16 mouse cellular contexts compared by ENCODE assay signal in genomic region chr4:9147732-9148131, GRCm38 (mm10).
A peak's percentile ranks its signal among the peaks of the same experiment; 100 is the strongest.
DNase-seq lines count a peak whose midpoint lies in the region; ATAC-seq and TF ChIP-seq lines count a peak whose summit lies in the region.
"Had no signal": no experiment of that assay in that cellular context is flagged by ENCODE, and none has a peak within 500 bp of the region (broad histone marks: within the 10 kb centered on the region; RNA-seq: fewer than 3 reads in every experiment).

No protein-coding gene starts in this region.

- no peak overlapping the region for H3K27ac ChIP-seq in forebrain, postnatal 0 days (ENCODE audit: low read depth, low read length)
- no peak overlapping the region for H3K27ac ChIP-seq in forebrain, embryonic 11.5 days (ENCODE audit: low read depth, low read length)
- H3K27ac ChIP-seq in embryonic facial prominence, embryonic 15.5 days (replicated peaks) = no peak overlapping the region
- H3K27ac ChIP-seq in limb, embryonic 14.5 days (replicated peaks; ENCODE audit: low read depth, low read length) = no peak overlapping the region
- H3K27ac ChIP-seq: embryonic facial prominence, embryonic 12.5 days; forebrain, embryonic 15.5 days; neural tube, embryonic 12.5 days had no signal

- no peaks in the 10 kb centered on the region for H3K27me3 ChIP-seq in forebrain, postnatal 0 days (ENCODE audit: insufficient read depth, low read length)
- no peaks in the 10 kb centered on the region for H3K27me3 ChIP-seq in forebrain, embryonic 11.5 days (ENCODE audit: control insufficient read depth, insufficient read depth, low read length)
- H3K27me3 ChIP-seq in embryonic facial prominence, embryonic 15.5 days = no peaks in the 10 kb centered on the region
- H3K27me3 ChIP-seq in limb, embryonic 14.5 days (ENCODE audit: control insufficient read depth, insufficient read depth, low read length) = no peaks in the 10 kb centered on the region
- H3K27me3 ChIP-seq: embryonic facial prominence, embryonic 12.5 days; forebrain, embryonic 15.5 days; neural tube, embryonic 12.5 days had no signal

- H3K9ac ChIP-seq in forebrain, postnatal 0 days = no peak overlapping the region
- no peak overlapping the region for H3K9ac ChIP-seq in forebrain, embryonic 11.5 days (ENCODE audit: low read length)
- no peak overlapping the region for H3K9ac ChIP-seq in embryonic facial prominence, embryonic 15.5 days
- no peak overlapping the region for H3K9ac ChIP-seq in limb, embryonic 14.5 days (ENCODE audit: low read depth, low read length, severe bottlenecking)
- H3K9ac ChIP-seq: embryonic facial prominence, embryonic 12.5 days; forebrain, embryonic 15.5 days; neural tube, embryonic 12.5 days had no signal

- H3K4me1 ChIP-seq in forebrain, postnatal 0 days (ENCODE audit: insufficient read depth) = 0 out of 2 replicates have a peak, but pooled peaks cover 3% of the 10 kb centered on the region
- H3K4me1 ChIP-seq in forebrain, embryonic 11.5 days (replicated peaks; ENCODE audit: control insufficient read depth, insufficient read depth, low read length) = no peaks in the 10 kb centered on the region
- H3K4me1 ChIP-seq in embryonic facial prominence, embryonic 15.5 days = no peaks in the 10 kb centered on the region
- no peaks in the 10 kb centered on the region for H3K4me1 ChIP-seq in limb, embryonic 14.5 days (ENCODE audit: control insufficient read depth, insufficient read depth, low read length)

- no peak for TF ChIP-seq CTCF in forebrain, postnatal 0 days (IDR thresholded peaks at IDR 0.05; ENCODE audit: low read depth)

- WGBS in forebrain, postnatal 0 days = 38% methylated on average over 5 of the region's 5 CpGs
- WGBS in forebrain, embryonic 11.5 days = 44% methylated on average over 5 of the region's 5 CpGs
- WGBS in embryonic facial prominence, embryonic 15.5 days = 30% methylated on average over 5 of the region's 5 CpGs
- WGBS in limb, embryonic 14.5 days = 16% methylated on average over 5 of the region's 5 CpGs

- DNase-seq in forebrain, postnatal 0 days = no peak
- no peak for DNase-seq in forebrain, embryonic 11.5 days (ENCODE audit: low spot score)
- DNase-seq in brain, adult 2 months (ENCODE audit: low read depth, low spot score) = peak; percentile 36
- DNase-seq in limb, embryonic 14.5 days (ENCODE audit: low spot score) = peak; percentile 45
- DNase-seq in spleen, postnatal 14 days (ENCODE audit: low spot score in 2 of 2) = no peak
- no peak for DNase-seq in MN1 (ENCODE audit: low spot score)
- DNase-seq: cerebellum, adult 18-20 months; heart, postnatal 10 days; kidney, adult 11 months; lung, adult 2 months; thymus, adult 18-20 months had no signal

- no peak overlapping the region for H3K4me3 ChIP-seq in forebrain, postnatal 0 days (ENCODE audit: low read depth, low read length)
- no peak overlapping the region for H3K4me3 ChIP-seq in forebrain, embryonic 11.5 days (ENCODE audit: low read depth, low read length)
- no peak overlapping the region for H3K4me3 ChIP-seq in embryonic facial prominence, embryonic 15.5 days (replicated peaks)
- no peak overlapping the region for H3K4me3 ChIP-seq in limb, embryonic 14.5 days (replicated peaks; ENCODE audit: low read length)
- H3K4me3 ChIP-seq: embryonic facial prominence, embryonic 12.5 days; forebrain, embryonic 15.5 days; neural tube, embryonic 12.5 days had no signal

- ATAC-seq in forebrain, postnatal 0 days = peak; percentile 45; the same call in 1 of the 2 replicates
- ATAC-seq in forebrain, embryonic 11.5 days (replicated peaks; ENCODE audit: low FRiP score) = no peak
- ATAC-seq in embryonic facial prominence, embryonic 15.5 days (ENCODE audit: insufficient number of reproducible peaks, low FRiP score, low TSS enrichment, low read depth) = peak; percentile 78
- peak; percentile 72; the same call in 1 of the 2 replicates for ATAC-seq in limb, embryonic 14.5 days (ENCODE audit: low FRiP score, low read depth)
- ATAC-seq in frontal cortex, adult (ENCODE audit: low TSS enrichment) = no peak
- ATAC-seq: forebrain, embryonic 15.5 days had no signal

- no peaks in the 10 kb centered on the region for H3K36me3 ChIP-seq in forebrain, postnatal 0 days (ENCODE audit: insufficient read depth)
- no peaks in the 10 kb centered on the region for H3K36me3 ChIP-seq in forebrain, embryonic 11.5 days (ENCODE audit: control insufficient read depth, insufficient read depth, low read length)
- H3K36me3 ChIP-seq in embryonic facial prominence, embryonic 15.5 days = no peaks in the 10 kb centered on the region
- H3K36me3 ChIP-seq in limb, embryonic 14.5 days (ENCODE audit: control insufficient read depth, insufficient read depth, low read length) = no peaks in the 10 kb centered on the region
- H3K36me3 ChIP-seq: embryonic facial prominence, embryonic 12.5 days; forebrain, embryonic 15.5 days; neural tube, embryonic 12.5 days had no signal

- H3K9me3 ChIP-seq in forebrain, postnatal 0 days (ENCODE audit: low read length) = no peaks in the 10 kb centered on the region
- no peaks in the 10 kb centered on the region for H3K9me3 ChIP-seq in forebrain, embryonic 11.5 days (ENCODE audit: control insufficient read depth, low read length)
- H3K9me3 ChIP-seq in embryonic facial prominence, embryonic 15.5 days (replicated peaks) = no peaks in the 10 kb centered on the region
- H3K9me3 ChIP-seq in limb, embryonic 14.5 days (ENCODE audit: control insufficient read depth, low read length) = no peaks in the 10 kb centered on the region
- H3K9me3 ChIP-seq: embryonic facial prominence, embryonic 12.5 days; forebrain, embryonic 15.5 days; neural tube, embryonic 12.5 days had no signal

- TF ChIP-seq POLR2A in limb, embryonic 14.5 days (IDR thresholded peaks at IDR 0.05; ENCODE audit: borderline replicate concordance, extremely low read depth, insufficient read depth, insufficient read length) = no peak

- H3K4me2 ChIP-seq in forebrain, postnatal 0 days (ENCODE audit: low read depth) = no peak overlapping the region
- H3K4me2 ChIP-seq in forebrain, embryonic 11.5 days (ENCODE audit: low read depth, low read length, severe bottlenecking) = no peak overlapping the region
- no peak overlapping the region for H3K4me2 ChIP-seq in embryonic facial prominence, embryonic 15.5 days (replicated peaks)
- H3K4me2 ChIP-seq in limb, embryonic 14.5 days (replicated peaks; ENCODE audit: low read depth, low read length, severe bottlenecking) = no peak overlapping the region
- H3K4me2 ChIP-seq: embryonic facial prominence, embryonic 12.5 days; forebrain, embryonic 15.5 days; neural tube, embryonic 12.5 days had no signal

Comparison
In these comparisons a context has a peak if more than half of its experiments do, and no peak if none do; other contexts are left out.
1. ATAC-seq: peak in forebrain, postnatal 0 days (single experiment), embryonic facial prominence, embryonic 15.5 days (single experiment) and limb, embryonic 14.5 days (single experiment); none in forebrain, embryonic 11.5 days (single experiment) and frontal cortex, adult (single experiment).
2. DNase-seq: peak in brain, adult 2 months (single experiment) and limb, embryonic 14.5 days (single experiment); none in forebrain, postnatal 0 days (single experiment), forebrain, embryonic 11.5 days (single experiment), spleen, postnatal 14 days (0 of 2) and MN1 (single experiment).